Mouse (Mus musculus): ENCODE measurements around the gene Pih1d2.
A peak's percentile ranks its signal among the peaks of the same experiment; 100 is the strongest.
"Not testable (repeated sequence)": the region's sequence is repeated elsewhere in the genome, so short reads cannot be mapped to it uniquely, and the experiment has no call there.

The Pih1d2 gene

DNA sequence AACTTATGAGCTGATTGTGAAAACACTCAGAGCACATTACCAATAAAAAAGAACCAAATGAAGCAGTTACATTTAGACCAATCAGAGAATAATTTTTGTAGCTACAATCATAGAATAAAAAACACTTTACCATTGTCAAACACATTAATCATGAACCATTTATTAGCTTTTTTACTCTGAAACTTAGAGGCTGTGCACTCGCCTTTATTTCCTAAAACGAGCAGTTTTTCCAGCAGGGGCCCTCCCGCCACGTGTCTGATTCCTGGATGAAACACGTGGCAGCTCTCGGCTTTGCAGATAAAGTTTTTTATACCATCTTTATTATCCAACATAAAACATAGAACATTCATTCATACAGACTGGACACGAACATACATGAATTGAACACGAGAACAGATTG is 13.8 kb downstream of the Pih1d2 start:
- DNase-seq, result not testable (repeated sequence)

DNA sequence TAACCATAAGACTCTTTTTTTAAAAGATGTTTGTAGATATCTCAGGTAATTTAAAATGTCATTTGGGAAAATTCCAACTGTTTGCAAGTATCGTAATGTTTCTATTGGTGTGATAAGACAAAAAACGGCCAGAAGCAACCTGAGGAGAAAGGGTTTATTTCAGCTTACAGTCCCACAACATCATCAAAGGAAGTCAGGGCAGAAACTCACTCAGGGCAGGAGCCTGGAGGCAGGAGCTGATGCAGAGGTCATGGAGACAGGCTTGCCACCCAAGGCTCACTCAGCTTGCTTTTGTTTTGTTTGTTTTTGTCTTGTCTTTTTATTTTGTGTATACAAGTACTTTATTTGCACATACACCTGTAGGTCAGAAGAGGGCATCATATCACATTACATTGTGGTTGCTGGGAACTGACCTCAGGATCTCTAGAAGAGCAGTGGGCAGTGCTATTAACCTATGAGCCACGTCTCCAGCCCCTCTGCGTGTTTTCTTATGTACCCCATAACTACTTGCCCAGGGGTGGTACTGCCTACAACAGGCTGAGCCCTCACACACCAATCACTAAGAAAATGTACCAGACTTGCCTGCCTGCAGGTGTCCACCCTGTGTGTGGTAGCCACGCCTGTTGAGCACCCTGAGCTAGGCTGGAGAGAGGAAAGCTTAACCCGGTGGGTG is 15.0 kb downstream of the Pih1d2 start:
- DNase-seq, result no peak

DNA sequence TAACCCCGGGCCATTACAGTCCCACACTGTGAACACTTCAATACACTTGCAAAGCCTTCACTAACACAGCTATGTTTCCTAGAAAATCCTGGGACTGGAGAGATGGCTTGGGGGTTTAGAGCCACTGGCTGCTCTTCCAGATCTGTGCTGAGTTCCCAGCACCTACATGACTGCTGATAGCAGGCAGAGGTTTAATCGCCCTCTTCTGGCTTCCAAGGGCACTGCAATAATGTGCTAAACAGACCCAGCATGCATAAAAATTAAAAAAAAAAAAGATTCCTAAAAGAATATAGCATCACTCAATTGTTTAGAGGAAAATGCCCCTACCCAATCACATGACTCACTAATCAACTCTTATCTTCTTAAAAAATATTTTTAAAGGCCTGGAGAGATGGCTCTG is 15.9 kb downstream of the Pih1d2 start:
- DNase-seq, result peak in 1 of 2 experiments; percentile 24

GRCm38 (mm10) chr9:50634270-50634669 is 17.1 kb downstream of the Pih1d2 start:
- no peak for DNase-seq

GRCm38 (mm10) chr9:50646826-50647370 is 29.8 kb downstream of the Pih1d2 start:
- no peak for DNase-seq

DNA sequence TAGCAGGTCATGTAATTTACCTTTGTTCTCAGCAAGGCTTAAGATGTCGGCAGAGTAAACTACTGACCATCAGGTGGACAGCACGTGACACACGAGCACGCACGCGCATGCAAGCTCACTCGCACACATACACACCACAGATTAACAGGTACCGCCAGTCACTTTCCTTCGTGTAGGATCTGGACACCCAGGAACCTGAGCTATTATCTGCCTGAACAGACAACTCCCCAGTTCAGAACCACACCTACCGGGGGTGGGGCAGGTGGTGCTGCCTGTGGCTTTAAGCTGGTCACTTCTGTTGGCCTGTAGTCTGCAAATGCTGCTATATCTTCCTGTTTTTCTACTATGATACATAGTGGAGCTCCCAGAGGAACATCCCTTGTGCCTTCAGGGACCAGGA is 33.4 kb downstream of the Pih1d2 start:
- DNase-seq, result no peak

DNA sequence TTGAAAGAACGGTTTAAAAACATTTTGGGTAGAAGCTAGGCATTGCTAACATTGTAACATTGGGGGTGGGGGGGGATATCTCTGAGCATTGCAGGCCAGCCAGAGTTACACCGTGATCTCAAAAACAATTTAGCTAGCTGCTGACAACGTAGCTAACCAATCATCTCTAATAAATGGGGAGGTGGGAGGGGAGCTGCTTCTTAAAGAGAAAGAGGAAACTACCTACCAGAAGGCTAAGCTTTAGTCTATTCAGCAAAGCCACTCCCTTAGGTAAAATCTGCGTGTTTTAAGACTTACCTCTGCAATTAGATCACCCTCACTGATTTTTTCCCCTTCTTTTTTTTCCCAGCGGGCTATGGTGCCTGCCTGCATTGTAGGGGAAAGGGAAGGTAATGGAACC is 41.3 kb downstream of the Pih1d2 start:
- peak in 1 of 2 experiments; percentile 3 for DNase-seq

DNA sequence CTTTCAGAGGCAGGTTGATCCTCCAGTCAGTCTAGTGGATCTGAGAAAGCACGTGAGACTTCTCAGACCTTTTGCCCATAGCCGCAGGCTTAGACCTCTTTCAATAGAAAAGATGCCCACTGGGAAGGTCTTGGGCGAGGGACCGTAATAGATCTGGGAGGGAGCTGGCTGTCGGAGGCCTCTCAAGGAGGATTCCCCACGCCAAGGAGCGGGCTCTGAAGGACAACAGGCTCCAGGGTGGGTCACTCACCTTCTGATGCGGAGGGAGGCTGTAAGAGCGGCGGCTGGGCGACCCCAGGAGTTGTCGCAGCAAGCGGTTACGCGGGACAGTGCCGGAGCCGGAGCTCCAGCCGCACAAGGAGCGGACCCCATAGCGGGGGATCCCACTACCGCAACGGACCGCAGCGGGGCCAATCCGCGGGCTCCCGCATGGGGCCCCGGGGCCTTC is 41.8 kb downstream of the Pih1d2 start:
- DNase-seq, result no peak

GRCm38 (mm10) chr9:50659392-50660217 is 42.5 kb downstream of the Pih1d2 start, which contains the start of gene Dlat:
Dlat (minus strand) TSS chr9:50659780.
- DNase-seq, result peak; percentile 73 to 78

DNA sequence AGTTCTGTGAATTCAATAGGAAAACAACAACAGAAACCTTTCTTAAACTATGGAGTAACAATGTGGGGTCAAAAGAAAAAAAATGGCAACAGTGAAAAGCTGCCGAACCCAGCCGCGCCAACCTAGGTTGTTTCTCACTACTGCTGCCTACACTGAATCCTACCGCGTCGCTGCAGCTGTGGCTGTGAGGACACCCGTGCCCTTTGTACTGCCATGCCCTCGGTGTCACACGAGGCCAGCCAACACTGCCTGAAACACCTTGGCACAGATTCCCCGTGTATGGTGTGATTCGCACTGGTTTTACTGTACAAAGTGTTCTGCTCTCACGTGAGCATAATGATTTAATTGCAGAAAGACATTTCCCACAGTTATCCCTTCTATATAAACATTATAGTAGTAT is 43.3 kb downstream of the Pih1d2 start:
- DNase-seq, result peak; percentile 12 to 14

DNA sequence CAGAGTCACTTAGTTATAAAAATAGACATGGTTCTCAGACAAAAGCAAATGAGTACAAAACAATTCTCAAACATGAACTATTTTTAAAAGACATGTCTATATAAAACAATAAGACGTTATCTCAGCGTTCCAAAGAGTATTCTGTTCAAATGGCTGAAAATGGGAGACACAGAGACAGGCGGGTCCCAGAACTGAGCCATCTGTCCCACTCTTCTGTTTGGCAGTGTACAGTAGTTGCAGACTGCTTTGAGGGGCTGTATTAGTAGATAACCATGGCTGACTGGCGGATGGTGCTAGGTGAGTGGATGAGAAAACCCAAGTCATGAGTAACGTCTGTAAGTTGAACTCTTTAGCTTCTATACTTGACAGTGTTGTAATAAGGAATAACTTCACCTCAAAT is 47.7 kb downstream of the Pih1d2 start:
- no peak for DNase-seq

DNA sequence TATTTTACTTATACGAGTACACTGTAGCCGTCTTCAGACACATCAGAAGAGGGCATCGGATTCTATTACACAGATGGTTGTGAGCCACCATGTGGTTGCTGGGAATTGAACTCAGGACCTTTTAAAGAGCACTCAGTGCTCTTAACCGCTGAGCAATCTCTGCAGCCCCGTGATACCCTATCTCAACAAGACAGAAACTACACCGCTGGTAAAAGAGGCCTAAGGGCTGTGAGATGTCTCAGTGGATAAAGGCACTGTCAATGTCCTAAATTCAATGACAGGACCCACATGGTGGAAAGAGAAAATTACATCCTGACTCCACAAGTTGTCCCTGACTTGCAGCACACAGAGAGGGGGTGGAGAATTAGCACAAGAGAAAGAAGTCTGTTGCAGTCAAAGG is 49.3 kb downstream of the Pih1d2 start:
- DNase-seq, result no peak

DNA sequence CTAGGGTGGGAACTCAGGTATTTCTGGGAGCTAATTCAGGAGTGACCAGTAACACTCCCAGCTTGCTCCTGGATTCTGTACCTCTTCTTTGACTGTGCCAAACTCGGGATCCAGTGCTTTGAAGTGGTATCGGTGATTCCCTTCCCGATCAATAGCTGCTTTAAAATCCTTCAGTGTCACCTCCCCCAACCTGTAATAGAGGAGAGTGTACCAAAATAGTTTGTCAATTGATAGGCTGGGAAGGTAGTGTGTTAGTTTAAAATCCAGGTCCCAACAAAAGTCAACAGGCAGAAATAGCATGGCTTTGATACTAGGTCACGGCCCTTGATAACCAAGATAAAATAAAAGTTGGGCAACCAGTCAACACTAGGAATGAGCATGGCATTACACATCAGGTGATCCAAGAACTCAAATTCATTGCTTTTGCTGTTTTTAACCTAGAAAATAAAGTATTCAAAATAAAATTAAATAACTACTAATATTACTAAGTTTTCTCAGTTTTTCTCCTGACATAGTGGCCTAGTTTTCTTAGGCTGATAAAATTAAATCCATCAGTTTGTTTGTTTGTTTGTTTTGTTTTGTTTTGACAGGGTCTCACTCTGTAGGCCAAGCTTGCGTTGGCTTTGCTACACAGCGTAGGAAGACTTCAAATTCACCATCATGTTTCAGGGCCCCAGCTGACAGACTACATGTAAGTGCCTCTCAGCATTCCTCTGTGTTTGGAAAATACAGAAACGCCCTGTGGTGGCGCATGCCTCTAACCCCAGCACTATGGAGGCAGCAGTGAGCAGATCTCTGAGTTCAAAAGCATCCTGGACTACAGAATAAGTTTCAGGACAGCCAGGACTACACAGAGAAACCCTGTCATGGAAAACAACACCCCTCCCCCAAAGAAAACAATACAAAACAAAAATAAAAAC is 50.7 kb downstream of the Pih1d2 start:
- no peak for DNase-seq

DNA sequence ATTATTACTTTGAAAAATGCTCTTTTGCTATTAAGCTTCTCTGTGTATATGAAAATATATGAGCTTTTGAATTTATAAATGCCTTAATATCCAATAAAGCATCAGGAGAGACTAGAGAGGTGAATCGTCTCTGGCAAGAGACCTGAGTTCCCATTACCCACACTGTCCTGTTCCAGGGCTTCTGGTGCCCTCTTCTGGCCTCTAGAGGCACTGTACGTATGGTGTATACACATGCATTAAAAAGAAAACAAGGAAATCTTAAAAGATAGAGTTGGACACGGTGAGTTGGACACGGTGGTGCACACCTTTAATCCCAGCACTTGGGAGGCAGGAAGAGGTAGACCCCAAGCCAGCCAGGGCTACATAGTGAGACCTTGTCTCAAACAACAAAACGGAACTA is 53.6 kb downstream of the Pih1d2 start:
- peak; percentile 73 to 77 for DNase-seq

Data from B cell, adult 2 months (primary cell).